Mouse (Mus musculus) hindbrain, embryonic 10.5 days (tissue): ENCODE data around the gene Gm1123. TPM values are rescaled to one million over a fixed set of nuclear protein-coding genes. Genes with fewer than 3 reads are reported as not detected.
A peak's percentile ranks its signal among the peaks of the same experiment; 100 is the strongest.

ENCODE experiments used
- DNase-seq: peaks from one replicate; pipeline ENCODE4 v3.0.0-alpha.2; 2017; ENCODE audit warnings: low spot score
- H3K27ac ChIP-seq: fragments of 300-500 bp; sonication (generic); 2 replicates; pipeline ENCODE4 v1.5.1; 2016; ENCODE audit warnings: mild to moderate bottlenecking, moderate library complexity
- H3K27me3 ChIP-seq: fragments of 300-500 bp; sonication (generic); 2 replicates; pipeline ENCODE4 v1.6.1; 2016; ENCODE audit warnings: mild to moderate bottlenecking; ENCODE audit not compliant: poor library complexity, insufficient read depth, severe bottlenecking
- H3K36me3 ChIP-seq: fragments of 300-500 bp; sonication (generic); 2 replicates; pipeline ENCODE4 v1.6.1; 2016; ENCODE audit warnings: mild to moderate bottlenecking, moderate library complexity
- H3K4me1 ChIP-seq: fragments of 300-500 bp; sonication (generic); replicated peaks from 2 replicates; pipeline ENCODE4 v1.6.1; 2016; ENCODE audit warnings: mild to moderate bottlenecking
- H3K4me3 ChIP-seq: fragments of 300-500 bp; sonication (generic); 2 replicates; pipeline ENCODE4 v1.5.1; 2016; ENCODE audit warnings: mild to moderate bottlenecking, moderate library complexity
- H3K9me3 ChIP-seq: fragments of 300-500 bp; sonication (generic); 2 replicates; pipeline ENCODE4 v1.6.1; 2016; ENCODE audit warnings: mild to moderate bottlenecking, moderate library complexity
- WGBS: fragments of 180-500 bp; shearing (Covaris S2); methylation state at CpG from one replicate; pipeline ENCODE4 v1.1.7; 2016; 5-methylcytosine and 5-hydroxymethylcytosine counted together
- polyA plus RNA-seq: library from polyadenylated mRNA; unstranded; fragments of >200 nt; fragmentation: Nextera tagmentation; extraction: Ambion mirVana; gene quantifications from 2 replicates; pipeline ENCODE4 v1.2.1, GENCODE M21; 2016

Gene Gm1123
- not detected in 2 replicates for polyA plus RNA-seq

- no peak for DNase-seq
- Histone ChIP-seq H3K36me3 (peaks cover 15% of the 10 kb centered on the region; the same call in 1 of the 2 replicates), H3K4me1 (no peaks in the 10 kb centered on the region), H3K27me3 (no peaks in the 10 kb centered on the region), H3K9me3 (no peaks in the 10 kb centered on the region), H3K4me3 (no peak within 1 kb of the TSS), H3K27ac (no peak within 1 kb of the TSS)
- 85% methylated on average over 12 of the region's 12 CpGs for WGBS
Observed at GRCm38 (mm10) chr9:99035575-99035974, at the start of gene Gm1123. Gm1123 (minus strand) TSS chr9:99035715.

- Histone ChIP-seq H3K4me1 (peaks cover 6% of the 10 kb centered on the region; the same call in 1 of the 2 replicates), H3K27me3 (no peaks in the 10 kb centered on the region), H3K36me3 (peaks cover 4% of the 10 kb centered on the region; the same call in 1 of the 2 replicates), H3K4me3 (no peak overlapping the region), H3K27ac (no peak overlapping the region), H3K9me3 (no peaks in the 10 kb centered on the region)
- WGBS, result 96% methylated on average over 5 of the region's 5 CpGs
- DNase-seq, result no peak
Observed at GRCm38 (mm10) chr9:99081718-99082117, 46.2 kb upstream of the Gm1123 start.

GRCm38 (mm10) chr9:99081308-99081707 is 45.8 kb upstream of the Gm1123 start:
- Histone ChIP-seq H3K36me3 (peaks cover 4% of the 10 kb centered on the region; the same call in 1 of the 2 replicates), H3K9me3 (no peaks in the 10 kb centered on the region), H3K4me1 (peaks cover 3% of the 10 kb centered on the region; the same call in 1 of the 2 replicates), H3K27me3 (no peaks in the 10 kb centered on the region), H3K4me3 (no peak overlapping the region), H3K27ac (no peak overlapping the region)
- DNase-seq, result no peak
- 92% methylated on average over 3 of the region's 3 CpGs for WGBS

- no peak overlapping the region for H3K27ac ChIP-seq
- H3K36me3 ChIP-seq, result peaks cover 4% of the 10 kb centered on the region; the same call in 1 of the 2 replicates
- no peaks in the 10 kb centered on the region for H3K4me1 ChIP-seq
- no peaks in the 10 kb centered on the region for H3K27me3 ChIP-seq
- 97% methylated on average over 2 of the region's 2 CpGs for WGBS
- no peak overlapping the region for H3K4me3 ChIP-seq
- H3K9me3 ChIP-seq, result no peaks in the 10 kb centered on the region
- no peak for DNase-seq
Observed at GRCm38 (mm10) chr9:99080657-99081056, 45.1 kb upstream of the Gm1123 start.

GRCm38 (mm10) chr9:99074462-99074861 is 38.9 kb upstream of the Gm1123 start:
- Histone ChIP-seq H3K4me1 (no peaks in the 10 kb centered on the region; the same call in 1 of the 2 replicates), H3K27me3 (no peaks in the 10 kb centered on the region), H3K27ac (no peak overlapping the region), H3K9me3 (no peaks in the 10 kb centered on the region), H3K36me3 (peaks cover 8% of the 10 kb centered on the region), H3K4me3 (no peak overlapping the region)
- DNase-seq, result no peak
- 79% methylated on average over 2 of the region's 2 CpGs for WGBS

- WGBS, result 66% methylated on average over 4 of the region's 4 CpGs
- DNase-seq, result peak; percentile 14
- Histone ChIP-seq H3K9me3 (no peaks in the 10 kb centered on the region), H3K4me3 (no peak overlapping the region), H3K36me3 (peaks cover 18% of the 10 kb centered on the region), H3K27ac (no peak overlapping the region), H3K4me1 (no peaks in the 10 kb centered on the region; the same call in 1 of the 2 replicates), H3K27me3 (no peaks in the 10 kb centered on the region)
Observed at GRCm38 (mm10) chr9:99072538-99072937, 37.0 kb upstream of the Gm1123 start.

- H3K4me1 ChIP-seq, result no peaks in the 10 kb centered on the region
- no peaks in the 10 kb centered on the region for H3K9me3 ChIP-seq
- peaks cover 39% of the 10 kb centered on the region for H3K36me3 ChIP-seq
- no peak overlapping the region for H3K27ac ChIP-seq
- no peaks in the 10 kb centered on the region for H3K27me3 ChIP-seq
- 87% methylated on average over 5 of the region's 5 CpGs for WGBS
- DNase-seq, result no peak
- H3K4me3 ChIP-seq, result no peak overlapping the region
Observed at GRCm38 (mm10) chr9:99065311-99065710, 29.8 kb upstream of the Gm1123 start.

GRCm38 (mm10) chr9:99064216-99064615 is 28.7 kb upstream of the Gm1123 start:
- Histone ChIP-seq H3K27ac (no peak overlapping the region), H3K36me3 (peaks cover 39% of the 10 kb centered on the region), H3K4me3 (no peak overlapping the region), H3K27me3 (no peaks in the 10 kb centered on the region), H3K9me3 (no peaks in the 10 kb centered on the region), H3K4me1 (no peaks in the 10 kb centered on the region)
- WGBS, result 66% methylated on average over 2 of the region's 2 CpGs
- DNase-seq, result no peak

GRCm38 (mm10) chr9:99062544-99062943 is 27.0 kb upstream of the Gm1123 start:
- no peak overlapping the region for H3K27ac ChIP-seq
- no peaks in the 10 kb centered on the region for H3K4me1 ChIP-seq
- DNase-seq, result peak; percentile 81
- peaks cover 37% of the 10 kb centered on the region for H3K36me3 ChIP-seq
- H3K27me3 ChIP-seq, result no peaks in the 10 kb centered on the region
- no peak overlapping the region for H3K4me3 ChIP-seq
- no peaks in the 10 kb centered on the region for H3K9me3 ChIP-seq
- WGBS, result 45% methylated on average over 7 of the region's 7 CpGs

GRCm38 (mm10) chr9:99057751-99058150 is 22.2 kb upstream of the Gm1123 start:
- no peak overlapping the region for H3K4me3 ChIP-seq
- no peak overlapping the region for H3K27ac ChIP-seq
- no peaks in the 10 kb centered on the region for H3K4me1 ChIP-seq
- WGBS, result 86% methylated on average over 3 of the region's 3 CpGs
- no peaks in the 10 kb centered on the region for H3K9me3 ChIP-seq
- H3K36me3 ChIP-seq, result peaks cover 37% of the 10 kb centered on the region
- no peaks in the 10 kb centered on the region for H3K27me3 ChIP-seq
- no peak for DNase-seq

- 66% methylated on average over 6 of the region's 6 CpGs for WGBS
- H3K27me3 ChIP-seq, result no peaks in the 10 kb centered on the region
- H3K4me1 ChIP-seq, result 0 out of 2 replicates have a peak, but pooled peaks cover 8% of the 10 kb centered on the region
- peaks cover 31% of the 10 kb centered on the region for H3K36me3 ChIP-seq
- no peak overlapping the region for H3K4me3 ChIP-seq
- no peak for DNase-seq
- no peaks in the 10 kb centered on the region for H3K9me3 ChIP-seq
- H3K27ac ChIP-seq, result no peak overlapping the region
Observed at GRCm38 (mm10) chr9:99049760-99050159, 14.2 kb upstream of the Gm1123 start.

GRCm38 (mm10) chr9:99048724-99049250 is 13.3 kb upstream of the Gm1123 start:
- Histone ChIP-seq H3K4me3 (no peak overlapping the region), H3K36me3 (peaks cover 32% of the 10 kb centered on the region), H3K27me3 (no peaks in the 10 kb centered on the region), H3K4me1 (0 out of 2 replicates have a peak, but pooled peaks cover 8% of the 10 kb centered on the region), H3K9me3 (no peaks in the 10 kb centered on the region), H3K27ac (no peak overlapping the region)
- 74% methylated on average over 1 of the region's 1 CpGs for WGBS
- no peak for DNase-seq

- Histone ChIP-seq H3K9me3 (no peaks in the 10 kb centered on the region), H3K27me3 (no peaks in the 10 kb centered on the region), H3K36me3 (peaks cover 34% of the 10 kb centered on the region), H3K4me1 (0 out of 2 replicates have a peak, but pooled peaks cover 4% of the 10 kb centered on the region), H3K27ac (no peak overlapping the region), H3K4me3 (no peak overlapping the region)
- WGBS, result 90% methylated on average over 8 of the region's 8 CpGs
- DNase-seq, result no peak
Observed at GRCm38 (mm10) chr9:99044761-99045160, 9.2 kb upstream of the Gm1123 start.
